Mouse (Mus musculus) embryonic facial prominence, embryonic 10.5 days (tissue): ENCODE results near the gene AI837181. TPM values are rescaled to one million over a fixed set of nuclear protein-coding genes. Genes with fewer than 3 reads are reported as not detected.
"Not testable (repeated sequence)": the region's sequence is repeated elsewhere in the genome, so short reads cannot be mapped to it uniquely, and the experiment has no call there.

Experiments used
- DNase-seq: peaks from one replicate; pipeline ENCODE4 v3.0.0-alpha.2; 2017; ENCODE audit warnings: low spot score
- H3K27ac ChIP-seq: fragments of 300-500 bp; sonication (generic); replicated peaks from 2 replicates; pipeline ENCODE4 v1.5.1; 2016; ENCODE audit warnings: mild to moderate bottlenecking
- H3K27me3 ChIP-seq: fragments of 300-500 bp; sonication (generic); replicated peaks from 2 replicates; pipeline ENCODE4 v1.6.1; 2016; ENCODE audit warnings: low read depth, mild to moderate bottlenecking; ENCODE audit not compliant: poor library complexity, severe bottlenecking
- H3K36me3 ChIP-seq: fragments of 300-500 bp; sonication (generic); replicated peaks from 2 replicates; pipeline ENCODE4 v1.6.1; 2016; ENCODE audit warnings: mild to moderate bottlenecking, moderate library complexity
- H3K4me1 ChIP-seq: fragments of 300-500 bp; sonication (generic); 2 replicates; pipeline ENCODE4 v1.6.1; 2016
- H3K4me3 ChIP-seq: fragments of 300-500 bp; sonication (generic); 2 replicates; pipeline ENCODE4 v1.5.1; 2016; ENCODE audit warnings: mild to moderate bottlenecking, moderate library complexity
- H3K9me3 ChIP-seq: fragments of 300-500 bp; sonication (generic); 2 replicates; pipeline ENCODE4 v1.6.1; 2016; ENCODE audit warnings: mild to moderate bottlenecking
- WGBS: fragments of 180-500 bp; shearing (Covaris S2); methylation state at CpG from one replicate; pipeline ENCODE4 v1.1.7; 2016; 5-methylcytosine and 5-hydroxymethylcytosine counted together
- polyA plus RNA-seq: library from polyadenylated mRNA; unstranded; fragments of >200 nt; fragmentation: Nextera tagmentation; extraction: Ambion mirVana; gene quantifications from 2 replicates; pipeline ENCODE4 v1.2.1, GENCODE M21; 2016

AI837181 gene
- 49.5 and 55.0 TPM in 2 replicates for polyA plus RNA-seq

DNA sequence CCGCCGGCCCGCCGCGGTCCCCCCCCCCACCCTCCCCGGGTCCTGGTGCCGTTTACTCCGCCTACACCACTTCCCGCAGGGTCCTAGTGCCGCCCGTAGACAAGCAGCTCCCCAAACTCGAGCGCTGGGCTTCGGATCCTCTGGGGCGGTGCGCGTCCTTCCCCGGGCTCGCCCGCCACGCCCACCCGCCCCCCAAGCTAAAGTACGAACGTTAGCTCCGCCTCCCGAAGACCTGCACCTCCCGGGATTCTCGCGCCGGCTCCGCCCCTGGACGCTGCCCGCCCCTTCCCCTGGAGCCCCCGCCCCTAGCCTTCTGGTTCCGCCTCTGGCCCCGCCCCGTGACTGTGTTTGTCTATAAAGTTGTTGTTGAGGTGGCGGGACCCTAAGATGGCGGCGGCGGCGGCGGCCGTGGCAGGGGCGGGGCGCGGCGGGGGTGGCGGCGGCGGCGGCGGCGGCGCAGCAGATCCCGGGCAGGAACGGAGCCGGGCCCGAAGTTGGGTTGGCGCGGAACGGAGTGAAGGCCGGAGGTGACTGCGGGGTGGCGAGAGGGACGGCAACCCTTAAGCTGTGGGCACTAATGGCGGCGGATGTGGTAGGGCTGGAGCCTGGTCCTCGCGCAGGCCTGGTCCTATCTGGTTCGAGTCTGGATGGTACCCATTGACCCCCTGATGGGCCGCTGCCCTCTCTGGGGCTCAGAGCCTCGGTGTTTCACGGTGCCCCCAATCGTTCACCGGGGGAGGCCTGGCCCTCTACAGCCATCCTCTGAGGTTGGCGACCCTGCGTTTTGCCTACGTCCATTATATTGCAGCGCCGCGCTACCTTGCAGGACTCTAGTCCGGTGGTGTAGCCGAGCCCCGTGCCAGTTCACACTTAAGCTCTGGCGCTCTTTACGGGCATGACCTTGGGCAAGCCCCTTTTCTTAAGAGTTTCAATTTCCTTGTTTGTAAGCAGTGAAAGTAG lies at the start of gene AI837181, which contains the start of gene Drap1:
Gene AI837181, plus strand, starts transcription at position 363 of the 960 bp plus-strand sequence.
Gene Drap1, minus strand, starts transcription at position 198 of the 960 bp plus-strand sequence.
- peak; percentile 99 for DNase-seq
- Histone ChIP-seq H3K9me3 (no peaks in the 10 kb centered on the region), H3K4me1 (peaks cover 38% of the 10 kb centered on the region), H3K27me3 (no peaks in the 10 kb centered on the region), H3K27ac (peak within 1 kb of the TSS; percentile 97), H3K4me3 (peak within 1 kb of the TSS; percentile 89), H3K36me3 (peaks cover 67% of the 10 kb centered on the region)
- under 1% methylated on average over 76 of the region's 87 CpGs for WGBS

DNA sequence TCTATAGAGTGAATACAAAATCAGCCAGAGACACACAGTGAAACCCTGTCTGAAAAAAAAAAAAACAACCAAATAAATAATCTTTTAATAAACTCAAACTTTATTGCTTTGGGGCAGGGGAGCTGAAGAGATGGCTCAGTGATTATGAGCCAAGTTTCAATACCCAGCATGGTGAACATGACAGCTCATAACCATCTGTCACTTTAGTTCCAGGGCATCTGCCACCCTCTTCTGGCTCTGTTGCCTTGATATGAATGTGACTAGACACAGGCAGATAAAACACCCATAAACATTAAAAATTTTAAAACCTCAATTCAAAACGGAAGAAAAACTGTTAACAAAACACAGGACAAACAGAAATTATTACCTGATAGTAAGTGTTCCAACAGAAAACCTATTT lies 47.5 kb upstream of the AI837181 start:
- no peak overlapping the region for H3K4me3 ChIP-seq
- no peak overlapping the region for H3K27ac ChIP-seq
- H3K36me3 ChIP-seq, result peaks cover 96% of the 10 kb centered on the region
- H3K9me3 ChIP-seq, result no peaks in the 10 kb centered on the region
- H3K27me3 ChIP-seq, result no peaks in the 10 kb centered on the region
- 93% methylated on average over 1 of the region's 1 CpGs for WGBS
- no peaks in the 10 kb centered on the region for H3K4me1 ChIP-seq
- DNase-seq, result no peak

DNA sequence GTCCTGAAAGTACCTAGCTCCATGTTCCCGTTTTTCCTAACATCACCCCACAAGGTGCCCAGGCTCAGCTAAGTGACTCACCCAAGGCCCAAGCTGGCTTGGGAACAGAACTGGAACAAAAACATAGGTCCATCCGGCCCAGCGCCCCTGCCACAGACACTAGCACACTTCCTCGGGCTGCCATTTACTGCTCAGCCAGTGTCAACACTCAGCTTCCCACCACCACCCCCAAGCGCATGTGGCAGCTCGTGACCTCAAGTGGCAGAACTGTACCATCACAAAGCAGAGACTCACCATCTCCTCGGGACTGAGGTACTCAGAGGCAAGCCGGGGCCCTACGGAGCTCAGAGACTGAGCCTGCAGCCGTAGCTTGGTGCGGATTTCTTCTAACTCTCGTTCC lies 41.6 kb upstream of the AI837181 start:
- no peak overlapping the region for H3K27ac ChIP-seq
- H3K4me1 ChIP-seq, result peaks cover 16% of the 10 kb centered on the region
- 92% methylated on average over 12 of the region's 12 CpGs for WGBS
- H3K4me3 ChIP-seq, result no peak overlapping the region
- peaks cover 85% of the 10 kb centered on the region for H3K36me3 ChIP-seq
- H3K9me3 ChIP-seq, result no peaks in the 10 kb centered on the region
- DNase-seq, result no peak
- no peaks in the 10 kb centered on the region for H3K27me3 ChIP-seq

DNA sequence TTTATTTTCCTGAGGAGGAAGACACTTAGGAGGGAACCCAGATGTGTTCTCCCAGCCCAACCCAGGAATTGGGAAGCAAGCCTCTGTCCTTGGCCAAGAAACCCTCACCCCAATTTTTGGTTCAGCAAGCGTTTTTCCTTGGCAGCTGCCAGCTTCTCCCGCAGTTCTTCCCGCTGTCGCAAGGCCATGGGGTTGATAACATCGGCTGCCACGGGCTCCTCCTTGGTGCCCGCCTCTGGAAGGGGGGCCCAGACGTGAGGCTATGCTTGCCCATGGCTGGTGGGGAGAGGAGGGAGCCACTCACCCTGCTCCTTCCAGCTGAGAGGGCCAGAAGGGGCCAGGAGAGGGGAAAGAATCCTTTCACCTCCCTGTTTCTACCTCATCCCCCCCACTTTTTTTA lies 40.2 kb upstream of the AI837181 start:
- Histone ChIP-seq H3K4me3 (no peak overlapping the region), H3K9me3 (no peaks in the 10 kb centered on the region), H3K27ac (no peak overlapping the region), H3K36me3 (peaks cover 72% of the 10 kb centered on the region), H3K27me3 (no peaks in the 10 kb centered on the region), H3K4me1 (peaks cover 23% of the 10 kb centered on the region)
- WGBS, result 94% methylated on average over 8 of the region's 8 CpGs
- no peak for DNase-seq

DNA sequence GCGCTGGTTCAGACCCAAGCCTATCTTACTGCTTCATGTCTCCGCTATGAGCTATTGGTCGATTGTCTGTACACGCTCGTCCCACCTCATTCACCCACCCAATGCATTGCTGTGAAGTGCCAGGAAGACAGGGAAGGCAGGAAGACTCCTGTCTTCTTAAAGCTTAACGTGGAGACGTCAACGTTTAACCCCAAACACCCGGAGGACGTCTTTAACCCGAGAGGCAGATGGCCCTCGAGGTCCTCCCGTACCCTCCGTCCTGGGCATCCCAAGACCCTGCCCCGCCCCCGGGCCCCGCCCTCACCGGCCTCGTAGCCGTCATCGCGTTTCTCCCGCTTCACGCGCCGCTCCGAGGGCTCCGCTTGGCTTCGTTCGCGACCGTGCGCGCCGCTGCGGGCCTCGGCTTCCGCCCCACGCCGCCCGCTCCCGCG lies 36.9 kb upstream of the AI837181 start:
- WGBS, result under 1% methylated on average over 43 of the region's 43 CpGs
- Histone ChIP-seq H3K4me3 (peak overlapping the region; percentile 100), H3K27me3 (no peaks in the 10 kb centered on the region), H3K27ac (peak overlapping the region; percentile 93), H3K36me3 (peaks cover 38% of the 10 kb centered on the region), H3K9me3 (no peaks in the 10 kb centered on the region), H3K4me1 (peaks cover 35% of the 10 kb centered on the region)
- DNase-seq, result peak; percentile 66

DNA sequence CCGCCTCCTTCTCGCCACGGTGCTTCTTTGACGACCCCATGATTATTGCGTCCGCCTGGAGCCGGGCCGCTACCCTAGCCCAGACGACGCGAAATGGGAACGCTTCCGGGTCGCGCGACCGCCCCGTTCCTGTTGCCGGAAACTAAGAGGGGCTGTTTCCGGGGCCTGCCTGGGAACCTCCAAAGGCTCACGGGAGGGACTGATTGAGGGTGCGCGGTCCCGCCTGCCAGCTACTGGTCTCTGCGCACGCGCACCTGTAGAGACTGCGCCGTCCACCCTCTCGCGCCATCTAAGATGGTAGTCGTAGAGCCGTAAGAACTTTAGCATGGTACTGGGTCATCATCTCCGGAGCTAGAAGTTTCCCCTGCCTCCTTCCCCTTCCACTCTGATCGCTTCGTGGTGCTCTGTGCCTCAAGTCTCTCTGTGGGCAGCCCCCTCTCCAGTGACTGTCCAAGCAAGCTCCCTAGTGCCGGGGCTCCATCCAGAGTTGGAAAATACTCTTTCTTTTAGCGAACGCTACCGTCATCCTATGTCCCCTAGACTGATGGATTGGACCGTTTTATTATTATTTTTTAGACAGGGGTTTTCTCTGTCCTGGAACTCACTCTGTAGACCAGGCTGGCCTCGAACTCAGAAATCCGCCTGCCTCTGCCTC lies 36.2 kb upstream of the AI837181 start, which contains the start of gene Sart1:
Gene Sart1, minus strand, starts transcription at position 116 of the 655 bp plus-strand sequence.
- H3K9me3 ChIP-seq, result no peaks in the 10 kb centered on the region
- peaks cover 35% of the 10 kb centered on the region for H3K4me1 ChIP-seq
- peaks cover 32% of the 10 kb centered on the region for H3K36me3 ChIP-seq
- H3K4me3 ChIP-seq, result peak within 1 kb of the TSS; percentile 100
- 2% methylated on average over 43 of the region's 43 CpGs for WGBS
- H3K27ac ChIP-seq, result peak within 1 kb of the TSS; percentile 93
- H3K27me3 ChIP-seq, result no peaks in the 10 kb centered on the region
- DNase-seq, result peak; percentile 96

DNA sequence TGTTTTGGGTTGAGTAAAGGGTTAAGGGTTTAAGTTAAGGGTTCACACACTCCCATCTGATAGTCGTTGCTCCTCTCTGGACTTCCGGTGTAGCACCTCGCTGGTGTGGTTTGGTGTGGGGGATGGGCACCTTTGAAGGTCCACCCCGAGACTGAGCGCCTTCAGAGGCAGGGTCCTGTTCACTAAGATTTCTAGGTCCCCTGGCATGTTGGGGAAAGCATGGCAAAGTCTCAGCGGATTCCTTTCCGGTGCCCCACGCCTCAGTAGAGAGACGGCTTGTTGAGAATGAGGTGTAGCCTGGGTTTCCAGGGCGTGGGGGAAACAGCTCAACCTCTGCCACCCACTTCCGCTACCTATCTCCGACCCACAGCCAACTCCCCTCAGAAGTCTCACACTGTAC lies 35.3 kb upstream of the AI837181 start:
- Histone ChIP-seq H3K9me3 (no peaks in the 10 kb centered on the region), H3K27me3 (no peaks in the 10 kb centered on the region), H3K4me1 (peaks cover 35% of the 10 kb centered on the region), H3K4me3 (peak overlapping the region; percentile 100), H3K36me3 (peaks cover 22% of the 10 kb centered on the region), H3K27ac (peak overlapping the region; percentile 93)
- 46% methylated on average over 12 of the region's 12 CpGs for WGBS
- DNase-seq, result peak; percentile 40

DNA sequence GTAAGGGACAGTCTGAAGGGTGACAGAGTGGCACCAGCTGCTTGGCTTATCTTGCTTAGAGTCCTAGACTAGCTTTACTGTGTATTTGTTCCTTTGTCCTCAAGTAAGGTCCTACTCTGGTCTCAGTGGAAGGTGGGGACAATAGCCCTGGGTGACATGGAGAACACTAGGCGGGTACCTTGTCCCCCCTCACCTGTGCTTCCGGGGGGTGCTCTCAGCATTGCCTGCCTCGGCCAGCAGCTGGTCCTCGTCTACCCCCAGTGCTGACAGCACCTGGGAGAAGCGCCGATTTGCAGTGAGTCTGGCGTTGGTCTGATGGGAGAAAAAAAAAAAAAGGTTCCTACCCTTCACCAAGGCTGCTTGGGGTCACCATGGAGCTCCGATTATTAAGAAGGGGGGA lies 34.5 kb upstream of the AI837181 start:
- no peak overlapping the region; the same call in 1 of the 2 replicates for H3K27ac ChIP-seq
- no peak for DNase-seq
- peak overlapping the region; percentile 100 for H3K4me3 ChIP-seq
- H3K36me3 ChIP-seq, result peaks cover 14% of the 10 kb centered on the region
- H3K4me1 ChIP-seq, result peaks cover 35% of the 10 kb centered on the region
- H3K27me3 ChIP-seq, result no peaks in the 10 kb centered on the region
- H3K9me3 ChIP-seq, result no peaks in the 10 kb centered on the region
- WGBS, result 88% methylated on average over 8 of the region's 8 CpGs

DNA sequence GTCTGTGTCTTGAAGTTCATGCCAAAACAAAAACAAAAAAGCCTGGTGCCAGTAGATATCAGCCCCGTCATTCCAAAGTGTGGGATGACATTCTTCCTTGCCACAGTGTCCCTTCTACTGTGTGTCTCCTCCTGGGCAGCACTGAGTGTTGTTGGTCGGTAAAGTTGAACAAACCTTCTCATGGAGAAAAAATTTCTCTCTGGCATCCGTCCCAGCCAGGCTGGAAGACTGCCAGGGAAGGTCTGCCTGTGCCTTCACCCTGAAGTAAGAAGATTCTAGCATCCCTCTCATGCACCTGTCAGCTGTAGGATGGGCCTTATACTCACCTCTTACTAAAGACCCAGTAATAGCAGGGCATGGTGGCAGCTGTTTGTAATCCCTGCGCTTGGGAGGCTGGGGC lies 32.1 kb upstream of the AI837181 start:
- no peaks in the 10 kb centered on the region for H3K36me3 ChIP-seq

DNA sequence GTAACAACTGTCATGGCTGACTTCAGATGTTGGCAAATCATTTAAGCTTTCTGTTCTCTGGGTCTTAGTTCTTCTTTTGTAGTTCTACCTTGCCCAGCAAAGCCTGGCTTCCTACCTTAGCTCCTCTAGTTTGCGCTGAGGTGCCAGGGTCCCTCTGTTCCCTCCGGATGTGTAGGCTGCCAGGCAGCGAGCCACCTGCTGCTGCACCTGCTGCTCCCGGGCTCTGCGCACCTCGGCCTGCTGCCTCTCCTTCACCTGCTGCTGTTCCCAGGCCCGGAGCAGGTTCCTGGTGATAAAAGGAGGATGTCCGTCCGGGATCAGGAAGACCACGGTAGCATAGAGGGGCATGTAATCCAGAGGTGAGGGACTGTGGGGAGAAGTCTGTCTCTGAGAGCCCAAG lies 30.8 kb upstream of the AI837181 start:
- H3K27me3 ChIP-seq, result no peaks in the 10 kb centered on the region
- 57% methylated on average over 10 of the region's 10 CpGs for WGBS
- no peak for DNase-seq
- H3K4me1 ChIP-seq, result peaks cover 18% of the 10 kb centered on the region
- no peaks in the 10 kb centered on the region for H3K36me3 ChIP-seq
- H3K9me3 ChIP-seq, result no peaks in the 10 kb centered on the region
- H3K27ac ChIP-seq, result no peak overlapping the region
- H3K4me3 ChIP-seq, result no peak overlapping the region

More for the DNA sequence above, 32.1 kb upstream of the AI837181 start:
- H3K4me1 ChIP-seq, result peaks cover 19% of the 10 kb centered on the region
- H3K27me3 ChIP-seq, result no peaks in the 10 kb centered on the region
- DNase-seq, result no peak
- 77% methylated on average over 4 of the region's 4 CpGs for WGBS
- H3K27ac ChIP-seq, result no peak overlapping the region
- H3K9me3 ChIP-seq, result no peaks in the 10 kb centered on the region
- no peak overlapping the region for H3K4me3 ChIP-seq

DNA sequence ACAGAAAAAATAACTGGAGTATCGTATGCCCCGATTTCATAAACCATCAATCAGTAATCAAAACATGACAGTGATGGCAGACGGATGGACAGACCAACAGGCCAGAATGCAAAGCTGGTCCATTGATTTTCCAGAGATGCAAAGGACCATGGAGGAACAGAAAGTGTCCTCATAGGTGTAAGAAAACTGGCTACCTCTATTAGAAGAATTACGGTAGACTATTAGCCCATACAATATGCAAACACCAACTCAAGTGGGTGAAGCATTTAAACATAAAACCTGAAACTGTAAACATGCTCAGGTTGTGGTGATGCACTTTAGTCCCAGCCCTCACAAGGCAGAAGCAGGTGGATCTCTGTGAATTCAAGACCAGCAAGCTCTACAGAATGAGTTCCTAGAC lies 29.6 kb upstream of the AI837181 start:
- DNase-seq, result no peak
- Histone ChIP-seq H3K36me3 (no peaks in the 10 kb centered on the region), H3K27me3 (no peaks in the 10 kb centered on the region), H3K27ac (no peak overlapping the region), H3K4me3 (no peak overlapping the region), H3K4me1 (peaks cover 6% of the 10 kb centered on the region), H3K9me3 (no peaks in the 10 kb centered on the region)
- whole genome bisulfite sequencing, result 68% methylated on average over 4 of the region's 4 CpGs

DNA sequence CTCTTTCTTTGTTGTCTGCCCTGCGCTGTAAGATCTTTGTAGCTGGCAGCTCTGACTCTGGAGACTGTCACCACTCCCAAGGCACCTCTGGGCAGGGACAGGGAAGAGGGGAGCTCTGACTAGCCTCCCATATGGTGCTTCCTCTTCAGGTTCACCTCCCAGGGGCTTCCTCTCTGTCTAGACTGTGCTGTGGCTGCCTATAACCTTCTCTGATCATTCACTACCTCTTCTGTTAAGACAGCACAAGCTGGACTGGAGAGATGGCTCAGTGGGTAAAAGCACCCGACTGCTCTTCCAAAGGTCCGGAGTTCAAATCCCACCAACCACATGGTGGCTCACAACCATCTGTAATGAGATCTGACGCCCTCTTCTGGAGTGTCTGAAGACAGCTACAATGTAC lies 23.9 kb upstream of the AI837181 start:
- not testable (repeated sequence) for H3K27me3 ChIP-seq, DNase-seq, H3K9me3 ChIP-seq, H3K36me3 ChIP-seq, H3K4me3 ChIP-seq, H3K4me1 ChIP-seq, H3K27ac ChIP-seq
- WGBS, result 77% methylated on average over 4 of the region's 4 CpGs
